Mouse (Mus musculus) liver, postnatal 0 days (tissue): ENCODE measurements around the gene Myo7a. TPM values are rescaled to one million over a fixed set of nuclear protein-coding genes. Genes with fewer than 3 reads are reported as not detected.

Experiments used
- ATAC-seq: fragments of 200-750 bp; cut with Nextera tagmentation; 2 replicates; pipeline ENCODE4 v1.8.0; 2017; ENCODE audit warnings: mild to moderate bottlenecking, moderate library complexity
- DNase-seq: peaks from one replicate; pipeline ENCODE4 v3.0.0-alpha.2; 2016
- H3K27ac ChIP-seq: fragments of 300-500 bp; sonication (generic); 2 replicates; pipeline ENCODE4 v1.5.1; 2014; ENCODE audit warnings: antibody characterized with exemption, moderate library complexity, mild to moderate bottlenecking, low read depth
- H3K27me3 ChIP-seq: fragments of 300-500 bp; sonication (generic); 2 replicates; pipeline ENCODE4 v1.6.1; 2014; ENCODE audit warnings: low read length, control low read depth, mixed read lengths; ENCODE audit not compliant: insufficient read depth
- H3K36me3 ChIP-seq: fragments of 300-500 bp; sonication (generic); replicated peaks from 2 replicates; pipeline ENCODE4 v1.6.1; 2014; ENCODE audit warnings: mild to moderate bottlenecking, control low read depth, low read length, moderate library complexity, mixed read lengths; ENCODE audit not compliant: insufficient read depth
- H3K4me1 ChIP-seq: fragments of 300-500 bp; sonication (generic); 2 replicates; pipeline ENCODE4 v1.6.1; 2014; ENCODE audit warnings: antibody characterized with exemption, mild to moderate bottlenecking, control low read depth; ENCODE audit not compliant: insufficient read depth
- H3K4me2 ChIP-seq: fragments of 300-500 bp; sonication (generic); 2 replicates; pipeline ENCODE4 v1.6.1; 2014; ENCODE audit warnings: low read depth, mild to moderate bottlenecking, low read length, moderate library complexity, mixed read lengths
- H3K4me3 ChIP-seq: fragments of 300-500 bp; sonication (generic); 2 replicates; pipeline ENCODE4 v1.5.1; 2014; ENCODE audit warnings: low read depth, low read length
- H3K9ac ChIP-seq: fragments of 300-500 bp; sonication (generic); replicated peaks from 2 replicates; pipeline ENCODE4 v1.6.1; 2014; ENCODE audit warnings: mild to moderate bottlenecking, moderate library complexity
- H3K9me3 ChIP-seq: fragments of 300-500 bp; sonication (generic); 2 replicates; pipeline ENCODE4 v1.6.1; 2016; ENCODE audit warnings: mild to moderate bottlenecking, control low read depth, low read length, mixed read lengths
- CTCF ChIP-seq: sonication (generic); IDR thresholded peaks from 2 replicates; pipeline ENCODE4 v1.5.1; 2016; ENCODE audit warnings: antibody characterized with exemption, low read depth
- EP300 ChIP-seq: IDR thresholded peaks from 2 replicates; pipeline ENCODE4 v1.6.1; 2016; ENCODE audit warnings: antibody characterized with exemption, low read depth, mild to moderate bottlenecking
- WGBS: fragments of 180-500 bp; shearing (Covaris S2); extraction: QIAGEN DNeasy Blood & Tissue Kit; methylation state at CpG from one replicate; pipeline ENCODE4 v1.1.7; 2014; ENCODE audit not compliant: insufficient replicate concordance; 5-methylcytosine and 5-hydroxymethylcytosine counted together
- polyA plus RNA-seq: library from polyadenylated mRNA; unstranded; fragments of >200 nt; fragmentation: Nextera tagmentation; extraction: Ambion mirVana; gene quantifications from 2 replicates; pipeline ENCODE4 v1.2.1, GENCODE M21; 2015

Myo7a gene
- polyA plus RNA-seq, 1 experiment from 2014 or later = 7.6 TPM

GRCm38 (mm10) chr7:98109771-98110170 lies 9.6 kb downstream of the Myo7a start:
- Histone ChIP-seq H3K36me3 (no peaks in the 10 kb centered on the region), H3K4me1 (peaks cover 6% of the 10 kb centered on the region), H3K27me3 (peaks cover 5% of the 10 kb centered on the region; the same call in 1 of the 2 replicates), H3K9ac (no peak overlapping the region), H3K9me3 (no peaks in the 10 kb centered on the region), H3K4me3 (no peak overlapping the region), H3K4me2 (no peak overlapping the region), H3K27ac (no peak overlapping the region)
- TF ChIP-seq EP300 = no peak
- no peak for TF ChIP-seq CTCF
- 75% methylated on average over 4 of the region's 4 CpGs for WGBS
- no peak for ATAC-seq
- no peak for DNase-seq

GRCm38 (mm10) chr7:98108636-98109430 lies 10.5 kb downstream of the Myo7a start:
- no peaks in the 10 kb centered on the region for H3K9me3 ChIP-seq

DNA sequence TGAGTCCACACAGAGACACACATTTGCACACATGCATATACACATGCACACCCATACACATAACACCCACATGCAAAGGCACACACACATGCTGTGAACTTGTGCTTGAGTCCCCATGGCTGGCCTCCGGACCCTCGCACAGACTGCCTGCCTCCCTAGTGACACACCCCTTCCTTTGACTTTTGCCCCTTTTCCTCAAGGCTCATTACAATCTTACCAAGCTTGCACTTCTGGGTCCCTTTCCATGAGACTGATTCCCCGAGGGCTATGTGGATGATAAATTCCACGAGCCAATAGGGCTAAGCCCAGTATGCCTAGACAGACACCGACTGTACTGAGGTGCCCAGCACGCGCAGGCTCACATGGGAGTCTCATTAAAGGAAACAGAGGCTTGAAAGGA lies 13.1 kb downstream of the Myo7a start:
- Histone ChIP-seq H3K27ac (peak overlapping the region; percentile 89; the same call in 1 of the 2 replicates), H3K9ac (no peak overlapping the region), H3K4me1 (peaks cover 24% of the 10 kb centered on the region), H3K36me3 (no peaks in the 10 kb centered on the region), H3K4me2 (peak overlapping the region; percentile 65; the same call in 1 of the 2 replicates), H3K9me3 (no peaks in the 10 kb centered on the region), H3K27me3 (peaks cover 5% of the 10 kb centered on the region; the same call in 1 of the 2 replicates), H3K4me3 (no peak overlapping the region)
- ATAC-seq (no peak), DNase-seq (no peak)
- TF ChIP-seq EP300 (no peak), CTCF (no peak)
- WGBS = 71% methylated on average over 7 of the region's 7 CpGs

More at GRCm38 (mm10) chr7:98108636-98109430, 10.5 kb downstream of the Myo7a start:
- TF ChIP-seq CTCF = no peak
- no peak for TF ChIP-seq EP300
- H3K4me1 ChIP-seq = peaks cover 13% of the 10 kb centered on the region
- 70% methylated on average over 16 of the region's 16 CpGs for WGBS
- H3K9ac ChIP-seq = no peak overlapping the region
- no peak overlapping the region for H3K4me3 ChIP-seq
- no peak overlapping the region for H3K27ac ChIP-seq
- H3K27me3 ChIP-seq = peaks cover 5% of the 10 kb centered on the region; the same call in 1 of the 2 replicates
- no peak for DNase-seq
- no peak for ATAC-seq
- H3K36me3 ChIP-seq = no peaks in the 10 kb centered on the region
- H3K4me2 ChIP-seq = no peak overlapping the region

DNA sequence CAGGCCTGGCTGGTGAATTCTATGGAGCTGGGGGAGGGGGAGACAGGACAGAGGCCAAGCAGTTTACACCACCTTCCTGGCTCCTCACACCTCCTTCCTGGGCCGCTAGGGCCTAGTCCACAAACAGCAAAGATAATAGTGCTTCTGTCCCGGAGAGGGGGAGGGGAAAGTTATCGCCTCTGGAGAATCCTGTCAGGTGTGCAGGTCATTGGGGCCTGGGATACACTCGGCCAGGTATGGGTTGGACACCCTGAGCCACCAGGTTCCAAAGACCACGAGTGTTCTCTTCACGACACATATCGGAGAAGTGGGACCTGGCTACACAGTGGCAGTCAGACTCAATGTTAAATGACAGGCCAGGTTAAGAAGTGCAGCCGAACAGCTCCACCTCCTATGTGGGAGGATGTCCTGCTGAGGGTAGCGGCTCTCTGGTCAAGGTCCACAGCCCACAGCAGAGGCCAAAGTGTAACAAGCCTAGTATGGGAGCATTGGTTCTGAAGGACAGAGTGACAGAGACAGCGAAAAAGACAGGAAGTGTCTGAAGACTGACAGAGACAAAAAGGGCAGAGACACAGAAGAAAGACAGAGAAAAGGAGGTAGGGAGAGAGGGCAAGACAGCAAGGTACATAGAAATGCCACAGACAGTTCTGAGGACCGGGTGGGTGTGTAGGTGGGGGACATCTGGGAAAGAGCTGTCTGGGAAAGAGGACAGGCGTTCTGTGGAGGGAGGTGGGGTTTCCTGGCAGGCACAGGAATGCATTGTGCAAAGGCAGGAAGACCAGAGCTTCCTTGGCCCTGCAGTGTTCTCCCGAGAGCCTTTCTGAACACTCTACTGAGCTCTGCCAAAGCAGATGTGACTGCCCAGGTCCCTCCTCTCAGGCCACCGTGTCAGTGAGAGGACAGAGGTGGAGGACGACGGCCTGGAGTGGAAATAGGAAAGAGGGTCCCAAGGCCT lies 14.6 kb downstream of the Myo7a start:
- H3K4me2 ChIP-seq = peak overlapping the region; percentile 65

DNA sequence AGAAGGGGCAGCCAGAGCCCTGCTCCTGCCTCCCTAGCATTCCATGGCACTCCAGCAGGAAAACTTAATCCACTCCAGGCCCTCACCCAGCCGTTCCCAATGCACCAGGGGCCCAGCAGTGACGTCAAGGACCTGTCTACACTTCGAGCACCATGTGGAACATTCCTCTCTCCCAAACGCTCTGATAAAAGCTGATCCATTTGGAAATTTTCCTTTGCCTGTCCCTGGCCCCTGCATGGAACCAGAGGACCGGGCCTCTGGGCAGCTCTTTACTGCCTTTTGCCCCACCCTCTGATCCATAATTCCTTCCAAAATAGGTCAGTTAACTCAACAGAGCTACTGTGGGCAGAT lies 15.4 kb downstream of the Myo7a start:
- Histone ChIP-seq H3K36me3 (0 out of 2 replicates have a peak, but pooled peaks cover 2% of the 10 kb centered on the region), H3K9me3 (no peaks in the 10 kb centered on the region), H3K4me3 (no peak overlapping the region), H3K27ac (peak overlapping the region; percentile 89), H3K4me1 (peaks cover 24% of the 10 kb centered on the region), H3K4me2 (0 out of 2 replicates have a peak overlapping the region, but pooled peaks have one; percentile 44), H3K9ac (no peak overlapping the region; the same call in 1 of the 2 replicates), H3K27me3 (no peaks in the 10 kb centered on the region)
- no peak for TF ChIP-seq CTCF
- TF ChIP-seq EP300 = no peak
- no peak for ATAC-seq
- 53% methylated on average over 5 of the region's 5 CpGs for WGBS
- no peak for DNase-seq

More for the DNA sequence above, 14.6 kb downstream of the Myo7a start:
- Histone ChIP-seq H3K9me3 (no peaks in the 10 kb centered on the region), H3K4me1 (peaks cover 24% of the 10 kb centered on the region), H3K27ac (peak overlapping the region; percentile 89), H3K9ac (peak overlapping the region; percentile 62), H3K36me3 (no peaks in the 10 kb centered on the region), H3K4me3 (peak overlapping the region; percentile 24), H3K27me3 (no peaks in the 10 kb centered on the region)
- peak; percentile 91 for ATAC-seq
- TF ChIP-seq CTCF (no peak), EP300 (no peak)
- DNase-seq = peak; percentile 61
- WGBS = 40% methylated on average over 16 of the region's 16 CpGs
